Mouse (Mus musculus) natural killer cell, adult 2 months (primary cell): ENCODE results near the gene Hist2h2bb.
"Not testable (repeated sequence)": the region's sequence is repeated elsewhere in the genome, so short reads cannot be mapped to it uniquely, and the experiment has no call there.

Experiments used
- DNase-seq, 2 experiments: peaks; one replicate each; pipeline ENCODE4 v3.0.0; 2022; ENCODE audit warnings: low spot score in 2 of 2

The Hist2h2bb gene

GRCm38 (mm10) chr3:96239949-96240798 lies 29.4 kb upstream of the Hist2h2bb start, which contains the start of gene Hist2h2aa2:
Hist2h2aa2 (minus strand) TSS chr3:96240276.
- DNase-seq: peak; percentile 93 to 94

- DNase-seq: no peak
These were observed 28.8 kb upstream of the Hist2h2bb start for GRCm38 (mm10) chr3:96240799-96241197.

DNA sequence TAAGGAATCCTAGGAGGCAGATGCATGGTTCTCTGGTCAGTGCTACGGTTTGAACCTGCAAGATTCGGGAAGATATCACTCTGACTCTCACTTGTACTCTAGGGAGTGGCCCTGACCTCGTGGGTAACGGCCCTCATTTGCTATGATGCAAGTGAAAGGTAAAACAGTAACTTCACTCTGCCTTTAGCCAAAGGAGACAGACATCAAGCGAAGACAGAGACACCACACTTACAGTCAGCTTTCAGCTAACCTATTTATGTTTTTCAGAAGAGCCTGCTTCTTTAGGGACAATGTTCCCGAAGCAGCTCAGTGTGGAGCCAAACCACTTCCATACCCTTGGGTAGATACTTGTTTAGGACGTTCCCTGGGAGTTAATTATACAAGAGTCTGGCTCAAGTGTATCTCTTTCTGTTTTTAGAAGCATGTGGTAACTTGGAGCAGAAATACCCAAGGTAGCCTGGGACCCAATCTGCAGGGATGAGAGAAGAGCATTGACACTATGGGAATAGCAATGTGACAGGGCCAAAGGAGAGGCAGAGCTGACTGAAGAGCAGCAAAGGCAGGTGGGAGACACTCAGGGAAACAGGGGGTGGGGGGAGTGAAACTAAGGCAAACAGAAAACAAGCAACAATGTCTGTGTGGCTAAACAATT lies 25.5 kb upstream of the Hist2h2bb start:
- DNase-seq: no peak

- DNase-seq: peak; percentile 79 to 87
These were observed 24.3 kb upstream of the Hist2h2bb start, which contains the start of gene Hist2h2aa1 for GRCm38 (mm10) chr3:96245003-96245886. Hist2h2aa1 (plus strand) TSS chr3:96245497.

- DNase-seq: not testable (repeated sequence)
These were observed 23.5 kb upstream of the Hist2h2bb start for GRCm38 (mm10) chr3:96246018-96246417.

- not testable (repeated sequence) for DNase-seq
These were observed 23.1 kb upstream of the Hist2h2bb start, which contains the start of gene Hist2h3c1 for GRCm38 (mm10) chr3:96246427-96246856. Hist2h3c1 (plus strand) TSS chr3:96246685.

- DNase-seq: no peak
These were observed 22.0 kb upstream of the Hist2h2bb start for GRCm38 (mm10) chr3:96247356-96248140.

DNA sequence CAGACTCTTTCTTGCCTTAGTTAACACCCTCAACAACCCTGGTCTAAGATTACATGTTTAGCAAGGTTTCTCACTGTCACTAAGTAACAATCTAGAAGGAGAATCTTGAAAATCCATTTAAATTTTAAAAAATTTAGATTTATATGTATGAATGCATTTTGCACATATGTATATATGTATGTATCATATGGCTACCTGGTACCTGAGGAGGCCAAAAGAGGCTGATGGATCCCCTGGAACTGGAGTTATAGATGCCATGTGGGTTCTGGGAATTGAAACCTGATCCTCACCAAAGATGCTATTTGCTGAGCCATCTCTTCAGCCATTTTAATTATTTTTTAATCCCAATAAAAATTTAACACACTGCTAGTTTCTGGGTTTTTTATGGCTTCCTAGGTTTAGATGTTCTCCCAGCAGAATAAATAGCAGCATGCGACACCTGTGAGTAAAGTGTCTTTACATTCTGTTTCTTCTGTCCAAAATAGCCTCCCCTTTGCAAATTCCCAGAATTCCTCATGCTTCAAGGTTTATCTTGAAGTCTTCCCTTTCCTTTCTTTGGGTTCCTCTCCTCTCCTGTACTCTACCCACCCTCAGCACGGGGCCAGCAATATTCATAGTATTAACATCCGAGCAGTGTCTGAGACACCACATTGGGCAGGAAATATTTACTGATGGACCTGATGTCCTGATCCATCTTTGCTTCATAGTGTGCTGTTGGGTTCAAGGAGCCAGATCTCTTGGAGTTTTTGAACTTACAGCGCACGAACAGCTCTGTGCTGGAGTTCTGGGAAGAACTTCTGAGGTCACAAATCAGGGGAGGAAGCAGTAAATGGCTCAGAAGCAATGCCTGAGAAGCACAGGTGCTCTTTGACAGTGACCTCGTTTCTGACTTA lies 21.2 kb upstream of the Hist2h2bb start:
- DNase-seq: no peak

- DNase-seq: no peak
These were observed 20.6 kb upstream of the Hist2h2bb start for GRCm38 (mm10) chr3:96249034-96249345.

DNA sequence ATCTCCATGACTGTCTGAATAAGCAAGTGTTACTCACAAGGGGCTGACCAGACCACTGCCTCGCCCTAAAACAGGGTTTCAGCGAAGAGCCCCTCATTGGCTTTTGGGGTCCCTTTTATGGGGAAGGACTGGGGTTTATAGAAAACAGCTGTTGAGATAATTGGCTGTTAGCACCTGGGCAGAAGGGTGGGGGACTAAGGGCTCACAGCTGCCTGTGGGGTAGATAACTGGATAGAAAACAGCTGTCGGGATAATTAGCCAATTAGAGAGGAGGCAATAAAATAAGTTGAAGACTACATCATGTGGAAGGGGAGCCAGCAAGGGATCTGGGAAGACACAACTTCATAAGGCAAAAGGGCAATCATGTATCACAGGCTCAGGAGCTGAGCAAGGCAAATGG lies 18.7 kb upstream of the Hist2h2bb start:
- DNase-seq: no peak

DNA sequence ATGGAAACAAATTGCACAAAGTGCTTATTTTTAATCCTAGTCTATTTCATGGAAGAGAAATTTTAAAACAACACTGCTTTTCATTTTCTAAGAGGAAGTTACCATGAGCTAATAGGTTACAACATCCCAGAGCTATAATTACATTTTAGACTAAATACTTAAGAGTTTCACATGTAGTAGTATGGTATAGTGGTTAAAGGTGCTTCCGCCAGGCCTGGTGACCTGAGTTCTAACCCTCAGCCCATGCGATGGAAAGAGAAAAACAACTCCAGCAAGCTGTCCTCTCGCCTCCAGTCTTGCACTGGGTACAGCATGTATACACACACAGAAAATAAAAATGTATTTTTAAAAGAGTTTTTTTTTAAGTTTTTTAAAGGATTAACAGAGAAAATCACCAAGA lies 17.8 kb upstream of the Hist2h2bb start:
- DNase-seq: no peak

GRCm38 (mm10) chr3:96254683-96255355 lies 14.7 kb upstream of the Hist2h2bb start:
- DNase-seq: no peak

- no peak for DNase-seq
These were observed 13.5 kb upstream of the Hist2h2bb start for GRCm38 (mm10) chr3:96255926-96256593.

GRCm38 (mm10) chr3:96257190-96257589 lies 12.4 kb upstream of the Hist2h2bb start:
- DNase-seq: no peak

GRCm38 (mm10) chr3:96260220-96260619 lies 9.3 kb upstream of the Hist2h2bb start:
- DNase-seq: no peak

GRCm38 (mm10) chr3:96261623-96262022 lies 7.9 kb upstream of the Hist2h2bb start:
- no peak for DNase-seq

GRCm38 (mm10) chr3:96262216-96262875 lies 7.2 kb upstream of the Hist2h2bb start:
- peak; percentile 73 to 75 for DNase-seq

GRCm38 (mm10) chr3:96262979-96263550 lies 6.5 kb upstream of the Hist2h2bb start, which contains the start of gene Hist2h4:
Hist2h4 (minus strand) TSS chr3:96263311.
- DNase-seq: peak; percentile 96 to 97
